Mouse (Mus musculus) liver, adult 2 months (tissue): ENCODE data around the gene Zmiz1.

Experiments used
- CTCF ChIP-seq: fragments of 200-500 bp; IDR thresholded peaks from 2 replicates; pipeline ENCODE4 v1.5.1; 2011; ENCODE audit warnings: low read depth, low read length, control low read depth
- POLR2A ChIP-seq: fragments of 200-500 bp; IDR thresholded peaks from 2 replicates; pipeline ENCODE4 v1.6.1; 2011; ENCODE audit warnings: low read length, control low read depth; ENCODE audit not compliant: insufficient read depth; ENCODE audit errors: extremely low read depth

DNA sequence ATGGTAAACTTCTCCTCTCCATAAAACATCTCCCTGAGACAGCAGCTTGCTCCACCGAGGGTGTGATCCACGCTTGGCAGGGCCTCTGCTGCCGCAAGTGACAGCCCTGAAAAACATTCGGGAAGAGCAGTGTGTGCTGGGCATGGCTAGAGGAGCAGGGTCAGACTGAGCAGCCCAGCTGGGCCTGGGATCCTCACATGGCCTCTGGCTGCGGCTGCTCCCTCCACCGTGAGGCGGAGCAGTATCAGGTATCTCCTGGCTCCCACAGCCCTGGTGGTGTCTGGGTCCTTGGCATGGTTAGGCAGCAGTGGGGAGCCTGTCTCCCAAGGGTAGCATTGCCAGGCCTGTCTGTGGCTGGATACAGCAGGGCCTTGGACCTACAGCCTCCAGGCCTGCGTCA, 38.6 kb downstream of the Zmiz1 start:
- TF ChIP-seq POLR2A (no peak), CTCF (no peak)
